Mouse (Mus musculus) naive thymus-derived CD4-positive, alpha-beta T cell, adult 2 months (primary cell): Measurements from ENCODE around the gene Tnnt3.

Experiments
- DNase-seq: peaks from one replicate; pipeline ENCODE4 v3.0.0-alpha.2; 2011; ENCODE audit warnings: low read depth

Tnnt3 gene

DNA sequence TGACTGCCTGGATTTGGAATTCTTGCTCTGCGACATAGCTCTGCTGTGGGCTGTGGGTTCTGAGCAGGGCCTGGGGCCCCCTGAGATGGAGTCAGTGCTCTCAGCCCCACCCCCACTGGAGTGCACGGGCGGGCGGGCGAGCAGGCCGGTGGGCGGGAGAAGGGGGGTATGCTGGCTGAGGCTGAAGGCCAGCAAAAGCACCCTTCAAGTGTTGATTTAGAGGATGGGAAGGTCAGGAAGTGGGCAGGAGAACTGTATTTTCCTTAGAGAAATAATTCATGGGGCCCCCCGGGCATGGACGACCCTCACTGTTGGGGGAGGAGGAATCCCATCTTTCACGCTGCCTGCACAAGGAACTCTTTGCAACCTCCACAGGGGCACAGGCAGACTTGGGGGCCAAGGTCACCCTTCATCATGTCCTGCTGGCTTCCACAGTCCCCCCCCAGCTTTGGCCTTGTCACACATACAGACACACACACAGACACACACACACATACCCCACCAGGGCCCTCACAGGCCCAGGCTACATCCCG, 44.2 kb downstream of the Tnnt3 start:
- DNase-seq: no peak

DNA sequence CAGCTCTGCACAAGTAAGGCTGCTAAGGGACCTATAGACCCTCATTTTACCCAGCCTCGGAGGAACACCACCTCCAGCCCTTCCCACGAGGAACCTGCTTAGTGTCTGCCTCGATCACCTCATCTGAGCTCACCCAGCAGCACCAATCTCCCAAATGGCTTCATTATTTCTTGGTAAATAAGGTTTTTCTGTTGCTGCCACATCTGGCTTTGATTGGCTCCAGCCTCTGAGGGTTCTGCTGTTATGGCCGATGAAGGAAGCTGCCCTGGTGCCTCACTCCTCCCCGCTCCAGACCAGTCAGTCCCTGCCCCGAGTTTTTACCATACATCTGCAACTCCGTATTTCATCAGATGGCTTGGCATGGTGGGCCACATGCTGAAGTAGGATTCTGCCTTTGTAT, 47.3 kb downstream of the Tnnt3 start:
- no peak for DNase-seq

DNA sequence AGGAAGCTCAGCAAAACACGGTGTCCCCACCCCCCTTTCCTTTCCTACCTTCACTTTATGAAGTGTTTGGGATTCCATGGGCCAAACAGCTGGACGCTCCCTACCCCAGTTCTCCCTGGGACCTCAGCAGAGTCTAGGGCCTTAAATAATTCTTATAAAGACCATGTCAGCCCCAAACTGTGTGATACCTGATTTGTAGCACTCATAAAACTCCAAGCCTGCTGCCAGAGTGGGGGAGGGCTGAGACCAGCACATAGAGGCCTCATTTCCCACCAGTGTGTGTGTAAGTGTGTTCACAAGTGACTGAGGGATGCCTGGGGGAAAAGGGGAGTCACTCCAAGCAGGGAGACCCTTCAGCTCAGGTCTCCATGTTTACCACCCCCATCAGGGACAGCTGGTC, 49.2 kb downstream of the Tnnt3 start:
- no peak for DNase-seq

DNA sequence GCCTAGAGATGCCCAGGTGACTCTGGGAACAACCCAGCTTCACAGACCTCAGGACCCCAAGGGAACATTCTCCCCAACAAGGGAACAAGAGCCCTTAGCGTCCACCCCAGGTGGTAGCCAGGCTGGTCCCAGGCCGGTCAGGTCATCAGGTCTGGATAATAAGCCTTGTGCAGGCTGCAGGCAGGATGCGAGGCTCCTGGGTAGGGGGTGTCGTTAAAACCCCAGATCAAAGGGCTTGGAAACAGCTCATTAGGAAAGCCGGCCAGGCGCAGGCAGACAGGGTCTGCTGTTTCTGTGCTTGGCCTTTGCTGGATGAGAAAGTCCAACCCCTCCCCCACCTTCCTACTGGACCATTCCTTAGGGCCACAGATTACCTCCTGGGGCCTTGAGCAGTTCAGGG, 50.1 kb downstream of the Tnnt3 start:
- no peak for DNase-seq

DNA sequence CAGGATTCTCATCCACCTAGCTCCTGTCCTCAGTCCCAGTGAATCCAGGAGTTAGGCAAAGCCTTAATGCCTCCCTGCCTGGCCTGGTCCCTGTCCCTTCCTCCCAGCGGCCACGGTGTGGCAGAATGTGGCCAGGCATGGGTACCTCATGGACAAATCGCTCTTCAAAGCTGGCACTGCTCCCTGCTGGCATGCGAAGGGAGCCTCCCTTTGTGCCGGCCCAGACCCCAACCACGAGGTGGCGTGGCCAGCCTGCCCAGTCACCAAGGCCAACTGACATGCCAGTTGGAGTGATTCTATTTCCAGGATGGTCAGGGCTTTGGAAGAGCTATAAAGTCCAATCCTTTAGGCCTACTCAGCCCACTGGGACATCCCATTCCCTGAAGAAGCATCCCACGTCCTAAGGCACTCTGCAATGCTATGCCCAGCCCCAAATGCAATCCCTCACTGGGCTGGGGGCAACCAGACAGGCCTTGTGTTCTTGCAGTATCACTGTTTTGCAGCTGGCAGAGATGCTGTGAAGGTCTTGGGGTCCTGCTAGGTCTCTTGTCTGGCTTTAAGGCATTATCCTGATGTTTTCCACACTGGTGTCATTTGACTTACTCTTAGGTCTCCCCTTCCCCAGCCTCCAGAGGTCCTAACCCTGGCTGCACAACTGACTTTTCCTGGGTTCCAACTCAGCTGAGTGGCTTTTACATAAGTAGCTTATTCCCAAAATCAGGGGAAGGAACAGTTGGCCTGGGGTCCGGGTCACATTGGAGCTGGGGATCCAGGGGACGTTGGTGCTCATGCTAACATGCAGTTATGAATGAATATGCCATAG, 51.5 kb downstream of the Tnnt3 start:
- no peak for DNase-seq

DNA sequence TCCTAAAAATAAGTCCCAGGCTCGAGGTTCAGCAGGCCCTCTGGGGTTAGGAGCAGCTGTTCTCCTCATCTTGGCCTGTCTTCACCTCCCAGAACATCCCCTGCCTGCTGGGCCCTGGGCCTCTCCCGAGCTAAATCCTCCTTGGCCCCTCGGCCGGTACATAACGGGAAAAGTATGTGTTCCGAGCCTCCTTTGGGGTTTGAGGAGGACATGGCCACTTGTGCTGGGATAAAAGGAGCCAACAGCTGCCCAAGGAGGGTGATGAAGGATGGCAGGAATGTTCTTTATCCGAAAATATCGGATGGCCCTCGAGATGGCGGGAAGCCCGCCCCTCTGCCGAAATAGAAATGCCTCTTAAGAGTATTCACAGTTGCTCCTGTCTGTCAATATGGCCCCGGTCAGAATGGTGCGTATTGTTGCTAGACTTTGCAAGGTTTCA, 52.3 kb downstream of the Tnnt3 start:
- DNase-seq: no peak

DNA sequence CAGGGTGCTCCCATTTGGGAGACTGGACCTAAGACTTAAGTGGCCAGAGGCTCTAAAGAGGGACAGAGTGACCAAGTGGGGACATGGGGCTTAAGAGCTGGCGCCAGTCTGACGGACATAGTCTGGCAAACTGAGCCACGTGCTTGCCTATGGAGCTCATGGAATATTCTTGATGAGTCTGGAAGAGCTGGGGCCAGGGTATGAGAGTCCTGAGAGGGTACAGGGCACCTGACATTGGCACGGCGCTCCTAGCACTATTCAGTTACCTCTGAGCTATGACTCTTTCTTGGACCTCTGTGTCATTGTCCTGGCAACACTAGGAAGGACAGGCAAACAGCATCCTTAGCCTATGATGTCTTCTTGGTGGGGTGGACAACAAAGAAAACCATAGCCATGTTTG, 53.1 kb downstream of the Tnnt3 start:
- DNase-seq: no peak

DNA sequence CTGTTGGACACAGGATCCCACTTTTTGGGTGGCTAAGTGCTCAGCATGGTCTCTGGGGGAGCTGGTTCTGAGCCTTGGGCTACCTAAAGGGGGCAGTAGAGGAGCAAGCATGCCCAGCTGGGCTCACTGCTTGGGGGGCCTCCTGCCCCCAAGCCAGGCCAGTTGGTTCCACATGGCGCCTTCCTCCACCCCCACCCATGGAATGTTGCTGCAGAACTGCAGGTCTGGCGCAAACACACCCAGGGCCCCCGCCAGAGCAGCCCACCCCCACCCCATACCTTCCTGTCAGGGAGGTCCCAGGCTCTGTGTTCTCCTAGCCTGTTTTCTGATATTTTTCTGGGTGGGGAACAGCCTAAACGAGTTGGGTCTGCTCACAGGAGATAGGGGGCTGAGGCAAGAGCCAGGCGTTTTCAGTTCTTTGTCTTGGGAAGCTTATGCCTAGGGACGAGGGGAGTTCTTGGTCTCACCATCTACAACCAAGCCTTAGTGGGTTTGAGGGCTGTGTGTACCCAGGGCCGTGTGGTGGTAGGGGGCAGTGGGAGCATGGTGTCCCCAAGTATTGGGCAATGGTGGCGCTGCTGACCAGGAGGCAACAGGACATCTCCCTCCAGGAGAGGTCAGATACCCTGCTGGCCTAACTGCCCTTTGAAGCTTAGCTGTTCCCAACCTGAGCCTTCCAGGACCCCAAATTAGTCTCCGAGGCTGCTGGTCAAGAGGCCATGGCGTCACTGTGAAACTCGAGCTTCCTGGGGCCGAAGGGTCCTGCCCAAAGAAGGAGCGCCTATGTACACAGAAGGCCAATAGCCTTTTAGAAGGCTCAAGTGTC, 54.2 kb downstream of the Tnnt3 start:
- no peak for DNase-seq

DNA sequence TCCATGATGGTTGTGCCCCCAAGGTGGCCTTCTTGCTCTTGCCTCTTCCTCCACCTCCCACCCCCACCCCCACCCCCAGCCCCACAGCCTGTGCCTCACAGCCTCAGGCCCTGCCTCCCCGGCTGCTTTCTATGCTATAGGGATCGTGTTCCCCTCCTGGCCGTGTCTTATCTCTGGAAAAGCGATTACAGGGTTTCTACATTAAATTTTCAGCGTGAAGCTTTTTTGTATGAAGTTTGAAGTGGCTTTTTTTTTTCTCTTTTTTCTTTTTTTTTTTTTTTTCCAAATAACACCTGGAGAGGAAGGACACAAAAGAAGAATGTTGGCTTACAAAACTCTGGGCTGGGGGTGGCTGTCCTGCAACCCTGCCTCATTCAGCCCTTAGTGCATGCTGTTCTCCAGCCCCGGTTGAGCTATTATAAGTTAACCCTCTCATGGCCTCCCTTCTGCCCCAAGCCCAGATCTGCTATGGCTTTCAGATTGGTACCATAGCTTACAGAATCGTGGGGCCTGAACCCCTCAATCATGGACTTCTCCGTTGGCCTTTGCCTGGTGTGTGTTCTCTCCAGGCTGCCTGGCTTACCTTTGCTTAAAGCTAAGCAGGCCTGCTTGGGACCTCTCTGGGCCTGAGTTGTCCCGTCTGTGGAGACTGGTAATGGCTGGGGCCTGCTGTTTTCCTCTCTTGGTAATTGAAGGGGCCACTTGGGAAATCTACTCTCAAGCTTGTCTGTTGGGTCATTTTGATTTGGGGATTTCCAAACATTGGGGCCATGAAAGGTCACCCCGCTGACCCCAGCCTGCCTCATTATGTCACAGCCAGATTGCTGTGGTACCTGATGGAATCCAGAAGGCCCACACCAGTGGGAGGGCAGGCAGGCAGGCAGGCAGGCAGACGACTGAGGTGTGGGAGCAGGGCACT, 55.0 kb downstream of the Tnnt3 start:
- no peak for DNase-seq

DNA sequence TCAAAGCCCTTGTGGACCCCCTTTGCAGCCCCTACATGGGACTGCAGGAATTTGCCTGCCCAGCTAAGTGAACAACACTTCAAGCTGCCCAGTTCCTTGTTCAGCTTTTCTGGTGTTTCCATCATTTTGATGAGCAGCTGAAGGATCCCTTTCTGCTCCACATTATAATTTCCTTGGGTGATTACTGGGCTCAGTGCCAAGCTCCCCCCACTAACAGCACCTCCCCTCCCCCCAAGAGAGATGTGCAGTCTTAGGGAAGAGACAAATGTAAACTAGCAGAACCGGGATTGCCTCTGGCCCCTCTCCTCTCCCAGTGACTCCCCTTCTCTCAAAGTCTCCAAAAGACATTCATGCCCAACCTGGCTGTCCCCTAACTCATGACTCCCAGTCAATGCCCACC, 56.0 kb downstream of the Tnnt3 start:
- no peak for DNase-seq

DNA sequence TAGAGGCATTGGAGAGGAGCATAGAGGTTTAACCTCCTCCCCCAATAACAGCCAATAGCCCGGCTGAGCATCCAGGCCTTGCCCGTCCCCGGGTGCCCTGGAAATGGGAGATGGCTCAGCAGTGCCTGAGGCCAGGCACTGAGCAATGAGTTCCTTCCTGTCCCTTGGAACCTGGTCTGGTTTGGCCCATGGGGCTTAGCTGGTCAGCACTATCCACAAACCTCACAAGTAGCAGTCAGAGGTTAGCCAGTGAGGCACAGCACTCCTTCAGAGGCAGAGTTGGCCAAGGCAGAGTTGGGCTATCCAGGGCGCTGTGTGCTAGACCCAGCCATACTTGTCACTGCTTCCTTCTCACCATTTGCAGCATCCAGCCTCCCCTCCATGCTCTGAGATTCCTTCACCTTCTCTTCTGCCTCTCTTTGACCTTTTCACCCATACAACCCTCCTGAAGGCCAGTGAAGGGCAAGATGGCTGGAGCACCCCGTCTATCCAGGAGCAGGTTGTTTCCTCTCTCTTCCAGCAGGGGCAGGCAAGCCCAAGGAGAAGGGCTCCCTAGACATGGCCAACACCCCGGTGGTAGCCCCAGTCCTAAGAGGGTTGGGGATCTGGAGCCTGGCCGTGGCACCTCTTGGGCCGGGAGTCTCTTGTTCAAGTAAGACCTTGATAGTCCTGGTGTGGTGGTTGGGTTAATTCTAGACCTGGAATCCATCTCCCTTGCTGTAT, 56.9 kb downstream of the Tnnt3 start:
- no peak for DNase-seq

DNA sequence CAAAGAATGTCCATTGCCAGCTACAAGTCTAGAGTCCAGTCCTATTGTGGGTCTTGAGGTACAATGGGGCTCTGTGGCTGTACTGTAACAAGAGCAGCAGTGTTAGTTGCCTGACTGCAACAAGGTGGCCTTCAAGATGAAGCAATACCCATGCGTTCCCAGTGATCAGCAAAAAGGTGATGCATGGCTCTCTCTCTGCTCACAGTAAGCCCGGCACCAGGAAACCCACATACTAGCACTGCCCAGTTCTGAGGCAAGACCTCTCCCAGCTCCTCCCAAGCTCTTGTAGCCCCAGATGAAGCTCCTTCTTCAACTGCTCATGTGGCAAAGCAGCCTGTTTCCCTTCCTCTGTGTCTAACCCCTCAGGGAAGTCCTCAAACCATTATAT, 57.4 kb downstream of the Tnnt3 start:
- no peak for DNase-seq

DNA sequence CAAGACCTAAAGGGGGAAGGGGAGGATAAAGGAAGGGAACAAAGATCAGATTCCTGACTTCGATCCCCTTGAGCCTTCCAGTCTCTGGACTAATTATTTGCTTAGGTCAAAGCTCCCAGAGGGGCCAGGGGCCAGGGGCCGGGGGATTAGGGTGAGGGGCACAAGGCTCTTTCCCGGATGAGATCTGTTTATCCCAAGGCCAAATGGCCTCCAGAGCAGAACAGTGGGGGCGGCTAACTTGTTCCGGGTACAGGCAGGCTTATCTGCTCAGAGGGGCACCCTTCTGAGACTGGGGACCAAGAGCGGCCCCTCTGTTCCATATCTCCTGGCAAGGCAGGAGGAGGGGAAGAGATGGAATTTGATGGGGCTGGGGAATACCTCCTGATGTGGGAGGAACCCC, 59.1 kb downstream of the Tnnt3 start:
- no peak for DNase-seq

DNA sequence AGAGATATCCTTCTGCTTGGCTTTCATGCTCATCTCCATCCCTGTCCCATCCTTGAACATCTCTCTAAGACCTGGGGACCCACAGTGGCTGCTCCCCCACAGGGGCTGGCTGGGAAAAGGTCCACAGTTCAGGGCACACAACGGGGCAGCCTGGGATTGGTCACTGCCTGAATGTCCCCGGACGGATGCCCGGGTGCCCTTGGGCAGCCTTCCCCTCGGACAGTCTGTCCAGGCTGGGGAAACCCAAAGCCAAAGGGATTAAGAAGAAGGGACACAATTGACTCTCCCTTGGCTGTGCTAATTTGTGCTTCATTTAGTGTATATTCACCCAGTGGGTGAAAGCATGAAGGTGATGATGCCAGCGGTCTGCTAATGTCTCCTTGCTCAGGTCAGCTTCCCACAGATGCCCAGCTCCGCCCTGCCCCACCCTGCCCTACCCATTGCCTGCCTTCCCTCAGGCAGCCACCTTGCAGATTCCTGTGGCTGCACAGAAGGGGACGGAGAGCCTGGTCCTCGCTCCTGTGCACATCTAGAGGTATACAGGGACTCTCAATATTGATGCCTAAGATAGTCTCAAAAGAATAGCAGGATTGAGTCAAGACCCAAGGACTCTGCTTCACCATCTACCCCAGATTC, 60.0 kb downstream of the Tnnt3 start:
- DNase-seq: no peak

DNA sequence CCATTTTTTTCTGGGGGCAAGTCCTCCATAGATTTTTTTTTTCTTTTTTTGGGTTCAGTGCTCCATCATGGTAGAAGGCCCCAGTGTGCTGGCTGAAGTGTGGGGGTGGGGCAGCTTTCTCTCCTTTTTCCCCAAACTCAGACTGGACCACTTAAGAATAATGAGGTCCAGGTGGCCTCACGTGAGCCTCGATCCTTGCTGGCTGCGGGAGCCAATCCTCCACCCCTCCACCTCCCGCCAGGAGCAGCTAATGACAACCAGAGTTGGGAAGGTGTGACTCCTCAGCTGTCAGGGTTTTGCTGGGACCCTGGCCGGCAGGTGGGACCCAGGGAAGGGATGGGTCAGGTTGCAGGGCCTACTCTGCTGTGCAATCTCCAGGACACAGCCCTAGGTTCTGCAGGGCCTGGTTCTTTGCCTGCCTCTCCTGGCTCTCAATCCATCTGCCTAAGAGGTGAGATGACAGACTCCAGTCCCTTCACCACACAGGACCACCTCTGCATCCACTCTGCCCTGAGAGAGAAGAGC, 61.1 kb downstream of the Tnnt3 start:
- no peak for DNase-seq

DNA sequence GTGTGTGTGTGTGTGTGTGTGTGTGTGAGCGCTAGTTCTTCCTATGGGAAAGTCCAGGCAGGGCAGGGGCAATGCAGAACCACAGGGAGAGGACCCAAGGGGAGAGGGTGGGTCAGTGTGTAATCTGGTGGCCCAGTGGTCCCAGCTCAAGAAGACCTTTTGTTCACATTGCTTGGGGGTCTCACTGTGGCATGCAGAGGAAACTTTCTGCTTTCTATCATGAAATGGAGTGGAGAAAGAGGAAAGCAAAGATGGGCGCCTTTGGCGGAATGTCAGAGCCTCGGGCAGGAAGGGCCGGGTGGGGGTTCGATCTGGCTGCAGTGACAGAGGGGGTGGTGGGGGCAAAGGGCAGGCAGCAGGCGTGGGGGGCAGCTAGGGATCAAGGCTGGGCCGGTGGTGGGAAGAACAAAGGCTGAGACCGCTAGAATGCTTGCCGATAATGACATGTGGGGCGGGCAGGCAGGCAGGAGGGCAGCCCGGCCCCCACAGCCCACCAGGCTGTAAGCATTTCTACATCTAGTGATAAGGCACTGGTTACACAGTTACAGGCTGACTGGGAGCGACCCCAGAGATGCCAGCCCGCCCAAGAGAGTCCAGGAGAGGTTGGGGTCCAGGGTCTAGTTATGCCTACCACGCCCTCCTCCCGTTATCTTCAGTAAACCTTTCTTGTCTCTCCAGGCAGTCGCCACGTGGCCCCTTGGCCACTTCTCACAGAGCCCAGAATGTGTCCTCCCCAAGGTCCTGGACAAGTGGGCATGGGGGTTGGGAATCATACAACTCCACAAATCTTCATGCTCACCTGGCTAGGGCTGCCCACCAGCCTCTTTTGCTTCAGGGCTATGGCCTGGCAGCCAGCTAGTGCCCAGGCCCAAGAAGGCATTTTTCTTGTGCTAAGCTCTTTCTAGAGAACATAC, 62.6 kb downstream of the Tnnt3 start:
- no peak for DNase-seq

DNA sequence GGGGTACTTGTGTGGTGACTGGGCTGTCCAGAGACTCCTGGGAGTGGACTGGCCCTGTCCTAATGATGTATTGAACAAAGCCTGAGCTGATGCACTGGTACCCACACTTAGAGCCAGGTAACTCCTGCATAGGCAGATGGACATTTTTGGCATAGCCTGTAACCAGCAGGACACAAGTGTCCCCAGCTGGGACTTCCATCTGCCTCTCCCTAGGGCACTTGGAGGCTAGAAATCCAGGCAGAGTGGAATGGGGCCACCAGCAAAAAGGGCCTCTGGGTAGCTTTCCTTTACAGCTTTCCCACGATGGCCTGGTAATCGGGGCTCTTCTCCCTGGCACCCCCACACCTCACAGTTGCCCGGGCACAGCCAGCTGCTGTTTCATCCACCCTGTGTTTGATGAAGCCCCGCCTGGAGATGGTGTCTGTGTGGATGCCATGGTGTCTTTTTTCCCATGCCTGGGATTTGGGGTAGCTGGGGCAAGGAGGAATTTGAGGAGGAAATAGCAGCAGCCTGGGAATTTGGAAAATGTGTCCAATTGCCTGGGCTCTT, 63.3 kb downstream of the Tnnt3 start:
- no peak for DNase-seq

DNA sequence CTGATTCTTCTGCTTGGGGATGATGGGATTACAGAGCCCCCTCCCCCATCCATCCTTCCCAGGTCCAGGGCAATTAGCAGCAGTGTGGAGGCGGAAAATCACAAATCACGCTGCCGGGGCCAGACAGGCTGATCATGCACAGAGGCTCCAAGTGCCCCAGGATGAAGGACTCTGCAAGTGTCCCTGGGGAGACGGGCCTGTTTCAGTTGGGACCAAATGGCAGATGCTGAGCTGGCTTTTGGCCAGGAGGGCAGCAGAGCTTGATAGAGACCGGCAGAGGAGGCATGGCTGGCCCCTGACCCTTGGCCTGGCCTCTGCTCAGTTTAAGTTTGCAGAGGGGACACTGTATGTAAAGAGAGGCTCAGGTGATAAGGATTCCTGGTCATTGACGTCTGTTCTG, 64.5 kb downstream of the Tnnt3 start:
- no peak for DNase-seq

DNA sequence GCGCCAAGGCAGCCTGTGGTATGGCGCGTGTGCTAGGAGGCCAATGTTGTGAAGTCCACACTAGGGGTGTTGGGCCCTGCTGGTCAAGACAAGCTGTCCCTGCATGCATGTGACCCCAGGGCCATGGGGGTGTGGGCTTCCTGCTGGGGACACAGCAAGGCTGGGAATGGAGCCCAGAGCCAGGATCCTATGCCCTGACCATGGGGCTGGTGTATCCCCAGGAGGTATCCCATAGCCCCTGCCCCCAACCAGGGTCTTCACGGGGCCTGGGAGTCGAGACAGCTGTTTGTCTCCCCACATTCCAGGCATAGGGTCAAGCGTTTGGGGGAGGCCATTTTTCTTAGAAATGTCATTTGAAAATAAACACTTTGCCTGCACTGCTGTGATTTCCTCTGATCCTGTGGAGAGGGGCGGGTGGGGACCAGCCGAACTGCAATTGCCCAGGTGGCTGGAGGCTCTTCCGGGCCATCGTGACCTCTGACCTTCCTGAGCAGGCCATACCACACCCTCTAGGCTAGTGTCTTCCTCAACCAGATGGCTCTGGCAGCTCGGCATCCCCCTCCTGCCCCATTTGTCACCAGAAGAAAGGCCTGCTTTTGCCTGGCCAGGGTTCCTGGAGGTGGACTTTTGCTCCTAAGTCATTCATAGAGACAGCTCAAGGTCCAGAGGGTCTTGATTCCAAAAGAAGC, 66.5 kb downstream of the Tnnt3 start:
- DNase-seq: no peak
